Mouse (Mus musculus): ENCODE measurements around the gene Gm11237.
"Not testable (repeated sequence)": the region's sequence is repeated elsewhere in the genome, so short reads cannot be mapped to it uniquely, and the experiment has no call there.

The Gm11237 gene

GRCm38 (mm10) chr4:73622684-73623083 lies at the start of gene Gm11237:
Gene Gm11237, plus strand, starts transcription at chr4:73622984.
- not testable (repeated sequence) for DNase-seq (ENCODE audit: low read depth)

- no peak for DNase-seq (ENCODE audit: low read depth)
These were observed 23.5 kb upstream of the Gm11237 start for GRCm38 (mm10) chr4:73599248-73599647.

- not testable (repeated sequence) for DNase-seq (ENCODE audit: low read depth)
These were observed 15.2 kb upstream of the Gm11237 start, which contains the start of gene Gm11238 for GRCm38 (mm10) chr4:73607581-73607980. Gene Gm11238, plus strand, starts transcription at chr4:73607881.

GRCm38 (mm10) chr4:73637821-73638220 lies 15.0 kb downstream of the Gm11237 start, which contains the start of gene Gm11236:
Gene Gm11236, plus strand, starts transcription at chr4:73638121.
- DNase-seq (ENCODE audit: low read depth) = not testable (repeated sequence)

- DNase-seq (ENCODE audit: low read depth) = not testable (repeated sequence)
These were observed 39.1 kb downstream of the Gm11237 start for GRCm38 (mm10) chr4:73661864-73662263.

GRCm38 (mm10) chr4:73668054-73668453 lies 45.3 kb downstream of the Gm11237 start, which contains the start of gene Gm11239:
Gene Gm11239, plus strand, starts transcription at chr4:73668354.
- DNase-seq (ENCODE audit: low read depth) = not testable (repeated sequence)

Data from naive thymus-derived CD4-positive, alpha-beta T cell, adult 2 months (primary cell).